Mouse (Mus musculus) lung, postnatal 25 days (tissue): ENCODE data around the gene Ssr1.
A peak's percentile ranks its signal among the peaks of the same experiment; 100 is the strongest.

Experiments used
- DNase-seq: peaks from one replicate; pipeline ENCODE4 v3.0.0; 2022; ENCODE audit warnings: low spot score

The Ssr1 gene

DNA sequence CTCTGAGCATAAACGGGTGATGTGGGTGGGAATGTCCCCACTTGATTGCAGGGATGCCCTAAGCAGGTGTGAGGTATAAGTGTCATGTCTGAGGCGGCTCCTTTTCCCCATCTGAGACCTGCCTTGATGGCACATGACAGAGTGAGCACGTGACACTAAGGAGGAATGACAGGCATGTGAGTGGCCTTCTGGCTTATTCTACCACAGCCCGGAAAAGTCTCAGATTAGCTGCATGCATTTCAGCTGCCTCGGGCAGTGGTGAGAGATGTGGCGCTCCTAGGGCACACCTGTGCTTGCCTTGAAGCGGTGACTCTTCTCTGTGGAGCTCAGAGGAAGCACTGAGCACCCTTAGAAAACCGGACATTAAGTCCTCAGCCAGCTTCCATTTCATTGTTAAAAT, 48.6 kb downstream of the Ssr1 start:
- DNase-seq = no peak

DNA sequence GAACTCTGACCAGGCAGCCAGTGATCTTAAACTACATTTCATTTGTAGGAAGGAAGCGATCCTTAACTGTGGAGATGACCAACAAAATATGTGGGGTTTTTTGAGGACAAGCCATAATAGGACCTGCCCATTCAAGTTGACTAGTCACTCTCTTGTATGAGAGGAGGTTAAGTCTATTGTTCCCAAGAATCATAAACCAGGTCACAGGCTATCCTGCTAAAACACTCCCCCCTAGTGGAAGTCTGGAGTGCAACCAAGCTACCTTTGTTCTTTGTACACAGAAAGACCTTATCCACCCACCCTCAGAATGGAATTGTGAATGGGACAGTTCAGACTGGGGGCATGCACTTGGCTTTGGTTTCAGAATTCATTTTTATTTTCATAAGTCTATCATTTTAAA, 49.7 kb downstream of the Ssr1 start:
- peak; percentile 75 for DNase-seq

DNA sequence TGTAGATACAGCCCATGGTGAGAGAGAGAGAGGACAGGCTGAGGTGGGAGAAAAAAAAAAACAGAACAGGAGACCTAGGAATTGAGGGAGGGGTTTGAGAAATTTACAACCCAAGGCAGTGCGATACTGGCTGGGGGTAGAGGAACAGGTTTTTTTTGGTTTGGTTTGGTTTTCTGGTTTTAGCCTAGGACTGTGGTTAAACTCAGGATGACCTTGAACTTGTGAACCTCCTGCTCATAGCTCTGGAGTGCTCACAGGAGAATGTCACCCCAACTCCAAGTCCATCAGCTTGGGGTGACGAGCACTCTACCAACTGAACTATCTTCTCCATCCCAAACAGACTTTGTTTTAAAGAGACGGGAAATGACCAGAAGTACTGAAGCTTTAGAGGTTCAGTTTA, 50.6 kb downstream of the Ssr1 start:
- DNase-seq = no peak

DNA sequence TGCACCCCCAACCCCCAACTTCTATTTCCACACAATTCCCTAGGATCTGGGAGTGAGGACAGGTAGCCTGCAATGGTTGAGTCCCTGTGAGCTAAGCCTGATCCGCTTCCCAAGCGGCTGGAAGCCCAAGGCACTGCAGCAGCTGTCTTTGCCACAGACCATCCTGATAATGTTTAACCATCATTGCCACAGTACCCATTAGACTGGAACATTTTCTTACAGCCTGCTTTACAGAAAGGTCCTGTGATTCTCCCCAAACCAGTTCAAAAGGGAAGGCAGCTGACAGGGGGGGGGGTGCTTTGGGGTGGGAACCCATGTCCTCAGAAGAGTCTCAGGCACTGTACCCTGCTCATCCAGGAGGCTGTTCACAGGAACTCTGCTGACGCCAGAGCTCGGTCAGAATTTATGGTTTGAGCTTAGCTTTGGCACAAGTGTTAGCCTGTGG, 51.1 kb downstream of the Ssr1 start:
- no peak for DNase-seq

DNA sequence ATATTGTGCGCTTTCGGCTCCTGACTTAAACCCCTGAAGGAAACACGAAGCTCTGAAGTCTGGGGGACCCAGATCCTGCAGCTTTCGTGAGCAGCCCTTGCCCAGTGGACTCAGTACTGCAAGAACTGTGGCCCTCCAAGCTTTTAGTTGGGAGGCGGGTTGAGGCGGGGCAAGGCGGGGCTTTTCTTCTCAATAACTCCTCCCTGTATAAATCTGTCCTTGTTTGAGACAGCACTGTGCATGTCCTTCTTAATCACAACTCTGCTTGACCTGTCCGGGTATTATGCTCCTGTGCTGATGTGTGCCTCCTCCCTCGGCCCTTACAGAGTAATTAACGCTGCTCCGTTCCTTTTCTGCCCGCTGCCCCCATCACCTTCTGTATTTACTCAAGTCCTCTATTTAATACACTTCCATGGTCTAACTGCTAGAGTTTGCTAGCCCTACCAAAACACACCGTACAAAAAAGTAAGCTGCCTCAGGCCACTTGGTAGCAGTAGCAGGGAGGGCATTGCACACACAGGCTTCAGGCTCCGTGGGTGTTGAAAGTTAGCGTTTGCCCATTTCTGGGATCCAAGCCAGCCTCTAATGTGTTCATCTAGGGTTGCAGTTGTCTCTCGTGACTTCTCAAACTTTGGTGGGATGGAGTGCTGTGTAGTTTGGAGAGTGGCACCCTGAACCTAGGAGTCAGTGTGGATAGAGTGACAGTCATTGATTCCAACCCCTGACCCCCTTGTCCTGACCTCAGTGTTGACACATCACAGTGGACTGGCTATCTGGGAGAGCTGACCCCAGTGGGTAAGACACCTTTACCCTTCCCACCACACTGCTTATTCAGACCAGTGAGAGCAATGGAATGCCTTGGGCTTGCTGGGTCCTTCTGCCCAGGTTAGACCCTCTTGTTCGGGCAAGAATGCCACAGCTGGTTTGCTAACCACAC, 51.8 kb downstream of the Ssr1 start:
- no peak for DNase-seq

DNA sequence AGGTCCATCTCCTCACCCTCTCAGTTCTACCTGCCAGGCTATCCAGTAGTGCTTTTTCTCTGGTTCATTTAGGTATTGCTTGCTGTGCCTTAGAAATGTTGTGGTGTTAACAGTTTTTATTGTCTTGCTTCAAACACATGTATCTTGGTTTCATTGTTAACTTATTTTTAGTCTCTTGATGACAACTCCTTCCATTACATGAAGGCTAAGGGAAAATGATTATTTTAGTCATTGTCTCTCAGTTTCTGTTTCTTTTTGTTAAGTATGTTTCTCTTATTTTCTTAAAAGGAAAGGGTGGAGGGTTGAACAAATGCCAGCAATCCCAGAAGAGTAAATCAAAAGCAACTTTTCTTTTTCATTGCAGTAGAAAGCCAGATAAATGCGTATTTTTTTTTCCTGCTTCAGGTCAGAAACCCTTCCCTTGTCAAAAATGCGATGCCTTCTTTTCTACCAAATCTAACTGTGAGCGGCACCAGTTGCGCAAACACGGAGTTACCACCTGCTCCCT, 52.8 kb downstream of the Ssr1 start:
- DNase-seq = no peak

DNA sequence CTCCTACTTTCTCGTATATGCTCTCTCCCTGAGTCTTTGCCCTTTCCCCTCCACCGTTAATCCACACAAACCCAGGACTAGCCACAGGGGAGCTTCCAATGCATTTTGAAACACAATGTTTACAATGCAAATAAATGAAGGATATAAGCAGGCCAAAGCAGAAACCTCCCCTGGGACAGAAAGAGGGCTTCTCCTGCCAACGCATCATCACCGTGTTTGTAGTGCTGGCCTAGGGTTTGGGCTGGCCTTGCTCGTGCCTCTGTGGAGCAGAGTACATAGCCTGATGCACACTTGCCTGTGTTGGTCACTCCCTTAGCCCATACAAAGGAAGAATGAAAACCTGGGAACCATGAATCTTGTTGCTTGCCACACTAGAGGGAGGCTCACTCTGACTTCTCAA, 53.4 kb downstream of the Ssr1 start:
- no peak for DNase-seq

DNA sequence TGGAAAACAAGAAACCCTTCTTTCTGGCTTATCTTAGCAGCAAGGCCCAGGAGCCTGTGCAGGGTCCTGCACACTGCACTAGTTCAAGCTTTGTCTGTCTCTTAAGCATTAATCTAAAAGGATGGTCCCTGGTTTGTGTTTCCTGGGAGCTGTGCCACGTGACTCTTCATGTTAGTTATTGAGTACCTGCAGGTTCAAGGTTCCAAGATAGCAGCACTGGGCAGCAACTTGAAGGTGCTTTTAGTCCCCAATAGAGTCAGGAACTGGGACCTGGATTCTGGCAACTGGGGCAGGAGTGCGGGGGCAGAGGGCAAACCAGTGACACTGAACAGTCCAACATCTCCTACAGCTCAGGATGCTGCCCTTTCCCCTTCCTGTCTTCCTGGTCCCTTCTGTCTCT, 53.9 kb downstream of the Ssr1 start:
- no peak for DNase-seq

DNA sequence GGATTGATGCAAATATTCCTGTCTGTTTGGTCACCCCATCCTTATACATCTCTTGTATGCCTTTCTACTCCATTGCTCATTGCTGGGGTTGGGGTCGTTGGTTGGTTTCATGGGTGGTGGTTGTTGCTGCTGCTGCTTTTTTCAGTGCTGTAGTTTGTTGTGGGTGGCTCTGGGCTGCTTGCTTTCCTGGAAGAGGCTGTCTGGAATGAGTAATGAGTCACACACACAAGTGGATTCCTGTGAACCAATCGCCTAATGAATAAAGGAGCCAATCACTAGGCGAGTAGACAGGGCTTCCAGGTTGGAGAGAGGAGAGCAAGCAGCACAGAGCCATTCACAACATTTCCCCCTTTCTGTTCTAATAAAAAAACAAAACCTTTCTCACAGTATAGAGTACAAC, 57.7 kb downstream of the Ssr1 start:
- peak; percentile 33 for DNase-seq

DNA sequence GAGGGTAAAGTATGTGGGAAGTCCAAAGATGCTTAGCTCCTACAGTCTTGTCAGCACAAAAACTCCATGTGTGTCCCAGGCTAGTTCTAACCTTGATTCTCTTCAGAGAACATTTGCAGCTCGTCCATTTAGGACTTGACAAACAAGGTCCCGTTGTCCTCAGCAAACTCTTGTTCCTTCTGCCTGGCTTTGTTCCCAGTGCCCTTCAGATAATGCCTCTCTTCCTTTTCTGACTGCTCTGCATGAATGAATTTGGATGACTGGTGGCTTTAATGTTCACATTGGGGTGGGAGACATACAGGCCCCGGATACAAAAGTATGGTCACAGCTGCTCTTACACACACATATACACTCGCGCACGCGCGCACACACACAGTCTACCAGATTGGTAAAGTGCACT, 59.1 kb downstream of the Ssr1 start:
- no peak for DNase-seq

DNA sequence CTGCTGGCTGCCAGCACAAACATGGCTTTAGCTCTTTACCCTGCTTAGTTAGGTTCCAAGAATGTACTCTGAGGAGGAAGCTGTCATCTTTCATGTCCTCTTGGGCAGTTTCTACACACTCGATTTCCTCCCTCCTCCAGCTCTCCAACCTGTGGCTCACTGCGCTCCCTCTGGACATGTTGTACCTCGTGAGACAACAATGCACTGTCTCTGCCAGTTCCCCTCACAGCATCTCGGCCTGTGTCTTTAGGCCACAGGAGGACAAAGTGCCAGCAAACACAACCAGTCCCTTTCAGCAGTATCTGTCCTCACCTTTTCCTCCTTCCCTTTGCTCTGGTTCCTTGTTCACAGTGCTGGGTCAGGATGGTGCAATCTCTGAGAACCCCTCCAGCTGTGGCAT, 59.9 kb downstream of the Ssr1 start:
- DNase-seq = no peak

DNA sequence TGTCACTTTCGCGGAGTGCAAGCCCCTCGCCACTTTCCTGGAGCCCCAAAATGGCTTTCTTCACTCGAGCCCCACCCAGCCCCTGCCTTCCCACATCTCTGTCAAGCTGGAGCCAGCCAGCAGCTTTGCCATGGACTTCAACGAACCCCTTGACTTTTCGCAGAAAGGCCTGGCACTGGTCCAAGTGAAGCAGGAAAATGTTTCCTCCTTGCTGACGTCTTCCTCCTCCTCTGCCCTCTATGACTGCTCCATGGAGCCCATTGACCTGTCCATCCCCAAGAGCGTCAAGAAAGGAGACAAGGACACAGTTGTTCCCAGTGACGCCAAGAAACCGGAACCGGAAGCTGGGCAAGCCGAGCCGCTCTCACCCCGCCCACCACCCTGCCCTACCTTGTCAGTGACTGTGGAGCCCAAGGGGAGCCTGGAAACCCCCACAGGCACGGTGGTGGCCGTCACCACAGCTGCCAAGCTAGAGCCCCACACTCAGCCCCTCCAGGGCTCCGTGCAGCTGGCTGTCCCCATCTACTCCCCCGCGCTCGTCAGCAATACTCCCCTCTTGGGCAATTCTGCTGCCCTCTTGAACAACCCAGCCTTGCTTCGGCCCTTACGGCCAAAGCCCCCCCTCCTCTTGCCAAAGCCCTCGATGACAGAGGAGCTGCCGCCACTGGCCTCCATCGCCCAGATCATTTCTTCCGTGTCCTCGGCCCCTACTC, 62.7 kb downstream of the Ssr1 start:
- DNase-seq = no peak

DNA sequence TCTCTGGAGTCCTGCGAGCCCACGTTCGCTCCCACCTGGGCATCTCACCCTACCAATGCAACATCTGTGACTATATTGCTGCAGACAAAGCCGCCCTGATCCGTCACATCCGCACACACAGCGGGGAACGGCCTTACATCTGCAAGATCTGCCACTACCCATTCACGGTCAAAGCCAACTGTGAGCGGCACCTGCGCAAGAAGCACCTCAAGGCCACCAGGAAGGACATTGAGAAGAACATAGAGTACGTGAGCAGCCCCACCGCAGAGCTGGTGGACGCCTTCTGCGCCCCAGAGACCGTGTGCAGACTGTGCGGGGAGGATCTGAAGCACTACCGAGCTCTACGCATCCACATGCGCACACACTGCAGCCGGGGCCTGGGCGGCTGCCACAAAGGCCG, 63.4 kb downstream of the Ssr1 start:
- DNase-seq = no peak

DNA sequence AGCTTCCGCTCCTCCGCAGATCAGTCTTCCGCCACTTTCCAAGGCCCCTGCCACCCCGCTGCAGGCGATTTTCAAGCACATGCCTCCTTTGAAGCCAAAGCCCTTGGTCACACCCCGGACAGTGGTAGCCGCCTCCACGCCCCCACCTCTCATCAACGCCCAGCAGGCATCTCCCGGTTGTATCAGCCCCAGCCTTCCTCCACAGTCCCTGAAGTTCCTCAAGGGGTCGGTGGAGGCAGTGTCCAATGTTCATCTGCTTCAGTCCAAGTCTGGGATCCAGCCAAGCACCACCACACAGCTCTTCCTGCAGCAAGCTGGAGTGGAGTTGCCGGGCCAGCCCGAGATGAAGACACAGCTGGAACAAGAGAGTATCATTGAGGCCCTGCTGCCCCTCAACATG, 63.9 kb downstream of the Ssr1 start:
- DNase-seq = no peak

DNA sequence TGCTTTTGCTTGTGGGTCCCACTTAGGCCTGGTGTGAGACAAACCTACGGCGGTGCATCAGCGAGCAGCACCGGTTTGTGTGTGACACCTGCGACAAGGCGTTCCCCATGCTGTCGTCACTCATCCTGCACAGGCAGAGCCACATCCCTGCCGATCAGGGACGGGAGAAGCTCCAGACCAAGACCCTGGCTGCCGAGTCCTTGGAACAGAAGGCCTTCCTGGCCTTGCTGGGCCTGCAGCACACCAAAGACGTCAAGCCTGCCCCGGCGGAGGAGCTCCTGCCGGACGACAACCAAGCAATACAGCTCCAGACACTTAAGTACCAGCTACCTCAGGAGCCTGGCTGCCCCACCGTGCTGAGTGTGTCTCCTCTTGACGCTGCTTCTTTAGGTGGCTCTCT, 64.5 kb downstream of the Ssr1 start:
- no peak for DNase-seq

DNA sequence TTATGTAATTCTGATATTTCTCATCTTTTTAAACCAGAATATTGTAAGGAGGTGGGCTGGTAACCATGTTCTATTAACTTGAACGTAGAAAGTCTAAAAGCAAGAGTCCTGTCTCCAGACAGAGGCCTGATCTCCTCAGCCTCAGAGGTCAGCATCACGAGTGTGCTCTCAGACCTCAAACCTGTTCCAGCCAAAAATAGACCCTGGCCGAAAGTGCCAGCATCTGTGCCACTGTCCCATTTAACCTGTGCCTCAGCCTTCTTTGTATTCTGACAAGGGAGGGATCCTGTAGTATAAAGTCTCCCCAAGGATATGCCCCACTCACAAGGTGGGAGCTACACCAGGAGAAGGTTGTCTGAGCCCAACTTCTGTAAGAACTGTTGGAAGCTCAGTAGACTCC, 67.6 kb downstream of the Ssr1 start:
- DNase-seq = no peak

DNA sequence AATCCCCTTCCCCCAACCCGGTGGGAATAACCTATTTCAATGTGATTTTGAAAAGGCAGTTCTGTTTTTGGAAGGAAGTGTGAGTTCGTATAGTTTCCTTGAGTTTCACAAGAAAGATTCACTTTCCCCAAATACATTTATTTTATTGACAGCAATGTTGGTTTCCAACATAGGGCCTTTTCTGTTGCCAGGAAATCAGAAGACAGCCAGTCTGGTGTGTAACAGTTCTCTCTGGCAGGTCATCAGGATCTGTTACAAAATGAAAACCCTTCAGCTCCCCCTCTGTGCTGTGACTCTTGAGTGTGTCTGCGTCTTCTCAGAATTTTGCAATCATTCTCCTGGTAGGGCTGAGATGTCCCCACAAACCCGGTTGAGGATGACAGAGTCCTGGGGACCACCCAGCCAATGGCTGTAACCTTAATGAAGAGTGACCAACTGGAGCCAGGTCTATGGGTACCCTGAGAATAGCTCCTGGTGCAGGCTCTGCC, 69.5 kb downstream of the Ssr1 start:
- peak; percentile 44 for DNase-seq

DNA sequence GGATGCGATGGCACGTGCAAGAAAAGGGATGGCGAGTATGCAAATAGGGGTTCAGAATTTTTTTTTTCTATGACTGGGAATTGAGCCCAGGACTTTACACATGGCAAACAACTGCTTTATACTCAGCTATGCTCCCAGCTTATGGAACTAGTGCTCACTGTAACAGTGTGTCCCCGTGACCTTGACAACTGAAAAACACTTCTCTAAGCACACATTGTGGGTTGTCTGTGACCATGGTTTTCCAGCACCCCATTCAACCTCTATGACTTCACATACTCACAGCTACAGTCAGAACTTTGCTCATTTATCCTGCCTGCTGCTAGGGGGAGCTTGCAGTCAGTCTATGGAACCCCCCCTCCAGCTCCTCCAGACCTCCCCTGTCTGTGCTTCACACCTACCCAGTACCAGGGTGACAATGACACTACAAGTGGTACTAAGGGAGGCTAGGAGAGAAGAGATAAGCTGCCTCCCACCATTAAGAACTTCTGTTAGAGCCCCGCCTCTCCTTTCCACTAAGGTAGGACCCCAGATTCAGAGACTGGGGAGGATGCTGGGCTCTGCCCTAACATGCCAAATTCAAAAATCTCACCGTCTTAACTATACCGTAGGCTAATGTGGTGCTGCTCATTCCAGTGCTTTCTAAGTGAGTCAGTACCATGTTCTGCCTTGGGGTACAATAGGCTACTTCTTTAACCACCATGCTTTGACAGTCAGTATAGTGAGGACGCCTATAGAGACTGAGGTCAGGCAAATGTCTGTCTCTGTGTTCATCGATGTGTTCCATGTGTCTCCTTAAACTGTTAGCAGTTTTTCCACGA, 70.2 kb downstream of the Ssr1 start:
- no peak for DNase-seq

DNA sequence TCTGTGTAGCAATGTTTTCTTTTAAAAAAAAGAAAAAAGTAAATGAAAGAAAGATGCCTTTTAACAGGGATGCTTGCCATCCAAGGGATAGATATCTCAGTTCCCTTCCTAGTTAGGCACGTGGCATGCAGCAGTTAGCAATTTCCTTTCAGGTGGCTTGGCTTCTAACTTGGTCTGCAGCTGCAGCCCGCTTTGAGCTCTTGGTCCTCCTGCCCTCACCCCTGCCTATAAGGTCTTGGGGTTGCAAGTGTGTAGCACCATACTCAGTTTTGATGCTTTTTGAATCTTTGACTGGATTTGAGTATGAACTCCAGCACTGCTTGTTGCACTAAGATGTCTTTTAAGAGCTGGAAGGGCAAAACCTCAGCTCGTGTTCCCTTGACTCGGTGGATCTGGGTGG, 70.9 kb downstream of the Ssr1 start:
- DNase-seq = no peak

DNA sequence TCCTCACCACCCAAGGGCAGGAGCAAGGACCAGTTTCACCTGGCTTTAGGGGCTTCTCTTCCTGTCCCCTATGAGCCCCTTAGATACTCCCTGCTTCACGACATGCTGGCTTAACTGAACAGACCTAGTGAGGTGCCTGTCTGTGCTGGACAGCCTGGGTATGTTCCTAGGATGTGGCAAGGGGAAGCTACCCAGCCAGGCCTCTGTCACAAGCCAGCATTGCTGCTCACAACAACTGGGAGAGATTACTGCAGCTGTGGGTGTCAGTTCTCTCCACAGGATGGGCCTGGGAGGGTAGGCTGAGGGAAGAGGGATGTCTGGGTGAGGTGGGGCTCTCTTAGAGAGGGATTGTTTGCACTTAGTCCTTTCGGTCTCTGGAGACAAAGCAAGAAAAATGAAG, 73.3 kb downstream of the Ssr1 start:
- no peak for DNase-seq

DNA sequence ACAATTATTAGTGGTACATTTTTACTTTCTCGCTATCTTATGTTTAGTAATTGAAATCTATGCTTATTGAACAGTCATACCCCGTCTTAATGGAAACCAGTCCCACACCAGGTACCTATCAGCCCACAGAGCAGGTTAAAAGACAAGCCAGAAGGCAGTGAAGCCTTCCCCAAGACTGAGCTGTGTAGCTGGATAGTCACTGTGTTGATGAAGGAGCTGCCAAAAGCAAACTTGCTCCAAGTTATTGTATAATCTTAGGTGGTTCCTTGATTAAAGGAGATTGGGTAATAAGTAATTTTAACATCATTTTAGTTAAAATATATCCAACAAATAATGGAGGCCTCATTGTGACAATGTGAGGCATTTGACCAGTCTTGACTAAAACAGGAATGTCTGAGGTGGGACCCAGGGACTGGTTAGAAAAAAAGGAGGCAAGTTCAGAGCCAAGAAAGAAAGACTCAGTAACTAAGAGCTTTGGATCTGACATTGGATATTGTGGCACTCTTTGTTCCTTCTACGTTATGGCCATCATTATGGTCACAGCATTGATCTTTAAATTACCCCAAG, 74.2 kb downstream of the Ssr1 start:
- no peak for DNase-seq
